Mouse (Mus musculus) stomach, postnatal 0 days (tissue): ENCODE measurements around the gene Slc2a2. TPM values are rescaled to one million over a fixed set of nuclear protein-coding genes. Genes with fewer than 3 reads are reported as not detected.

Source experiments
- ATAC-seq: fragments of 200-750 bp; cut with Nextera tagmentation; 2 replicates; pipeline ENCODE4 v1.8.0; 2017; ENCODE audit not compliant: low FRiP score, low TSS enrichment
- DNase-seq: peaks from one replicate; pipeline ENCODE4 v3.0.0-alpha.2; 2016; ENCODE audit warnings: low spot score
- H3K27ac ChIP-seq: fragments of 300-500 bp; sonication (generic); replicated peaks from 2 replicates; pipeline ENCODE4 v1.5.1; 2014; ENCODE audit warnings: mild to moderate bottlenecking, control low read depth
- H3K27me3 ChIP-seq: fragments of 300-500 bp; sonication (generic); 2 replicates; pipeline ENCODE4 v1.6.1; 2014; ENCODE audit warnings: low read length; ENCODE audit not compliant: control insufficient read depth, insufficient read depth
- H3K36me3 ChIP-seq: fragments of 300-500 bp; sonication (generic); 2 replicates; pipeline ENCODE4 v1.6.1; 2014; ENCODE audit warnings: low read length, mixed read lengths; ENCODE audit not compliant: control insufficient read depth, insufficient read depth
- H3K4me1 ChIP-seq: fragments of 300-500 bp; sonication (generic); replicated peaks from 2 replicates; pipeline ENCODE4 v1.6.1; 2014; ENCODE audit warnings: antibody characterized with exemption; ENCODE audit not compliant: control insufficient read depth, insufficient read depth
- H3K4me2 ChIP-seq: fragments of 300-500 bp; sonication (generic); replicated peaks from 2 replicates; pipeline ENCODE4 v1.6.1; 2014; ENCODE audit warnings: low read depth, mild to moderate bottlenecking, control low read depth, moderate library complexity
- H3K4me3 ChIP-seq: fragments of 300-500 bp; sonication (generic); 2 replicates; pipeline ENCODE4 v1.5.1; 2014; ENCODE audit warnings: low read depth, low read length, control low read depth
- H3K9ac ChIP-seq: fragments of 300-500 bp; sonication (generic); 2 replicates; pipeline ENCODE4 v1.6.1; 2014; ENCODE audit warnings: mild to moderate bottlenecking, low read length, control low read depth, mixed read lengths
- H3K9me3 ChIP-seq: fragments of 300-500 bp; sonication (generic); 2 replicates; pipeline ENCODE4 v1.6.1; 2016; ENCODE audit warnings: low read length; ENCODE audit not compliant: control insufficient read depth
- CTCF ChIP-seq: IDR thresholded peaks from 2 replicates; pipeline ENCODE4 v1.5.1; 2016; ENCODE audit warnings: antibody characterized with exemption, low read depth, mild to moderate bottlenecking, moderate library complexity
- EP300 ChIP-seq: optimal IDR thresholded peaks from 2 replicates; pipeline ENCODE3; 2016; ENCODE audit warnings: antibody characterized with exemption
- WGBS: fragments of 180-500 bp; shearing (Covaris S2); extraction: QIAGEN DNeasy Blood & Tissue Kit; methylation state at CpG from one replicate; pipeline ENCODE4 v1.1.7; 2014; 5-methylcytosine and 5-hydroxymethylcytosine counted together
- polyA plus RNA-seq: library from polyadenylated mRNA; unstranded; fragments of >200 nt; fragmentation: Nextera tagmentation; extraction: Ambion mirVana; gene quantifications from 2 replicates; pipeline ENCODE4 v1.2.1, GENCODE M21; 2015

Gene Slc2a2
- polyA plus RNA-seq, 1 experiment from 2014 or later = 0.25 TPM

GRCm38 (mm10) chr3:28681866-28682265 lies 15.8 kb upstream of the Slc2a2 start:
- H3K27me3 ChIP-seq = no peaks in the 10 kb centered on the region
- H3K36me3 ChIP-seq = no peaks in the 10 kb centered on the region
- no peak for TF ChIP-seq CTCF
- TF ChIP-seq EP300 = no peak
- no peak overlapping the region for H3K9ac ChIP-seq
- H3K4me2 ChIP-seq = no peak overlapping the region
- no peak overlapping the region for H3K27ac ChIP-seq
- DNase-seq (peak; percentile 7), ATAC-seq (no peak)
- 34% methylated on average over 6 of the region's 6 CpGs for WGBS
- no peak overlapping the region for H3K4me3 ChIP-seq
- H3K9me3 ChIP-seq = no peaks in the 10 kb centered on the region
- no peaks in the 10 kb centered on the region for H3K4me1 ChIP-seq

GRCm38 (mm10) chr3:28682411-28682810 lies 15.3 kb upstream of the Slc2a2 start:
- 70% methylated on average over 3 of the region's 3 CpGs for WGBS
- TF ChIP-seq EP300 = no peak
- TF ChIP-seq CTCF = no peak
- no peak for ATAC-seq
- H3K36me3 ChIP-seq = no peaks in the 10 kb centered on the region
- H3K9me3 ChIP-seq = no peaks in the 10 kb centered on the region
- no peaks in the 10 kb centered on the region for H3K27me3 ChIP-seq
- no peak overlapping the region for H3K9ac ChIP-seq
- DNase-seq = no peak
- no peak overlapping the region for H3K4me2 ChIP-seq
- no peaks in the 10 kb centered on the region for H3K4me1 ChIP-seq
- no peak overlapping the region for H3K4me3 ChIP-seq
- no peak overlapping the region for H3K27ac ChIP-seq

- no peak for TF ChIP-seq EP300
- no peak for TF ChIP-seq CTCF
- DNase-seq (peak; percentile 4), ATAC-seq (no peak)
- H3K4me3 ChIP-seq = no peak overlapping the region
- no peaks in the 10 kb centered on the region for H3K9me3 ChIP-seq
- H3K9ac ChIP-seq = no peak overlapping the region
- 61% methylated on average over 2 of the region's 2 CpGs for WGBS
- no peaks in the 10 kb centered on the region for H3K36me3 ChIP-seq
- no peak overlapping the region for H3K27ac ChIP-seq
- H3K27me3 ChIP-seq = no peaks in the 10 kb centered on the region
- H3K4me2 ChIP-seq = no peak overlapping the region
- no peaks in the 10 kb centered on the region for H3K4me1 ChIP-seq
Measured at GRCm38 (mm10) chr3:28685510-28685909, 12.2 kb upstream of the Slc2a2 start.

- Histone ChIP-seq H3K36me3 (no peaks in the 10 kb centered on the region), H3K9me3 (no peaks in the 10 kb centered on the region), H3K4me1 (no peaks in the 10 kb centered on the region), H3K9ac (no peak overlapping the region), H3K4me3 (no peak overlapping the region), H3K27me3 (no peaks in the 10 kb centered on the region), H3K27ac (no peak overlapping the region), H3K4me2 (no peak overlapping the region)
- DNase-seq (peak; percentile 6), ATAC-seq (no peak)
- TF ChIP-seq EP300 (no peak), CTCF (no peak)
- WGBS = 82% methylated on average over 5 of the region's 5 CpGs
Measured at GRCm38 (mm10) chr3:28694811-28695210, 2.9 kb upstream of the Slc2a2 start.

DNA sequence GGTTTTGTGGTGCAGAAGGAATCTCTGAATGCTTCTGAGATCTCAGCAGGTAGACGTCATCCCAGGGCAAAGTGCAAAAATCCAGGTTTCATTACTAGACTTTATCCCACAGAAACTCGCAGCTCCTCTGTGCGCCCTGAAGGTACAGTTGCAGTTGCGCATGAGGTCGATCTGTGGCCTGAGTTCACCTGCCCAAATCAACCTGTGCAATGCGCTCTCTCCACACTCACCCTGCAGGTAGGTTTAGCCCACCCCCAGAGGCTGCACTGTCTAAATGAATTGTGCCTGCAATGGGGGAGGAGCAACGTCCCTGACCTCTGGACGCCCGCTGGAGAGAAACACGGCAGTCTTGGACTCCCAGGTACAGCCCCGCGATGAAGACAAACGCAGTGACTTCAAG lies 2.1 kb upstream of the Slc2a2 start:
- DNase-seq (peak; percentile 17), ATAC-seq (no peak)
- Histone ChIP-seq H3K4me1 (no peaks in the 10 kb centered on the region), H3K4me3 (no peak overlapping the region), H3K27me3 (no peaks in the 10 kb centered on the region), H3K36me3 (no peaks in the 10 kb centered on the region), H3K9ac (no peak overlapping the region), H3K27ac (no peak overlapping the region), H3K4me2 (no peak overlapping the region), H3K9me3 (no peaks in the 10 kb centered on the region)
- WGBS = 52% methylated on average over 13 of the region's 13 CpGs
- TF ChIP-seq CTCF (no peak), EP300 (no peak)

- 59% methylated on average over 10 of the region's 10 CpGs for WGBS
- no peaks in the 10 kb centered on the region for H3K36me3 ChIP-seq
- no peak overlapping the region for H3K4me2 ChIP-seq
- H3K27ac ChIP-seq = no peak overlapping the region
- no peaks in the 10 kb centered on the region for H3K4me1 ChIP-seq
- peak; percentile 5 for DNase-seq
- 0 out of 2 replicates have a peak, but pooled peaks have one; percentile 18 for ATAC-seq
- no peak overlapping the region for H3K9ac ChIP-seq
- H3K4me3 ChIP-seq = no peak overlapping the region
- TF ChIP-seq CTCF (no peak), EP300 (no peak)
- H3K9me3 ChIP-seq = no peaks in the 10 kb centered on the region
- no peaks in the 10 kb centered on the region for H3K27me3 ChIP-seq
Measured at GRCm38 (mm10) chr3:28696162-28696561, 1.5 kb upstream of the Slc2a2 start.
